Mouse (Mus musculus) kidney, adult 2 months (tissue): ENCODE measurements at regions not wholly inside any gene's neighbourhood (a gene's known extent, or its start where the extent isn't known, plus 50 kb on each side); places are given as distances from the start of the nearest gene placed in this dataset.

Experiments
- CTCF ChIP-seq: fragments of 200-500 bp; conservative IDR thresholded peaks from 2 replicates; pipeline ENCODE4 v1.5.1; 2011; ENCODE audit warnings: low read depth, mild to moderate bottlenecking, control low read depth, low read length, moderate library complexity, mixed read lengths; ENCODE audit not compliant: insufficient read depth, insufficient read length
- POLR2A ChIP-seq: fragments of 200-500 bp; IDR thresholded peaks from one replicate; pipeline ENCODE4 v1.6.1; 2011; ENCODE audit warnings: low read depth, low read length, control low read depth

DNA sequence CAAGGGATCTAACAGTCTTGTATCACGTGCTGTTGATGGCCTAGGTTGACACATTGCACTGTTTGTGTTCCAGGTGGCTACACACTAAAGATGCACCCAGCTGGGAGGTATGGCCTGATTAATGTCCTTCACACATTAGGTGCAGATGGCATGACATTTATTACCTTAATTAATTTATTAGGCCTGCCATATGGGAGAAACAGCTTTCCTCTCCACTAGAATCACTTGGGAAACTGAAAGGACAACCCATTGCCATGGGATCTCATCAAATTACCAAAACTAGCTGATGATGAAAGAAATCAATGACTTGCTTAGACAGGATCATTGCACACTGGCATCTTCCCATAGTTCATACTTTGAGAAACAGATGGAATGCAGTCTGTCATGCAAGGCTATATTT lies 358.8 kb upstream of the Tmprss15 start:
- TF ChIP-seq CTCF: no peak
- no peak for TF ChIP-seq POLR2A
